Mouse (Mus musculus): ENCODE results near the gene Dnajc7. TPM values are rescaled to one million over a fixed set of nuclear protein-coding genes. Genes with fewer than 3 reads are reported as not detected.
"Not testable (repeated sequence)": the region's sequence is repeated elsewhere in the genome, so short reads cannot be mapped to it uniquely, and the experiment has no call there.

The Dnajc7 gene
- polyA plus RNA-seq, 1 experiment from 2014 or later = 277 TPM

DNA sequence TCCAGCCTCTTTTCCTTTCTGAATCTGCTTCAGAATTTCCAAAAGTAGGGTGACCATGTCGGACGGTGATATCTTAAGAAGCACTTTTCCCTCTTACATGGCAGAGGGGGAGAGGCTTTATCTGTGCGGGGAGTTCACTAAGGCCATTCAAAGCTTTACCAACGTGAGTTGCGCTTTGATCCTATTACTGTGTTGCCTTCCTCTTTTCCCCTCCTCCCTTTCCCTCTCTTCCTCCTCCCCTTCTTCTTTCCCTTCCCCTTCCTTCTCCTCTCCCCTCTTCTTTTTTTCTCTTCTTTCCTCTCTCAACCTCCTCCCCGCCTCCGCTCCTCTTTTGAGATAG, 74.3 kb downstream of the Dnajc7 start:
- ATAC-seq (ENCODE audit: insufficient number of reproducible peaks, insufficient read depth, low FRiP score, low TSS enrichment, low read depth) = no peak
- Histone ChIP-seq H3K27me3 (no peaks in the 10 kb centered on the region), H3K4me2 (peak overlapping the region; percentile 64), H3K27ac (peak overlapping the region; percentile 9; the same call in 1 of the 2 replicates), H3K9ac (peak overlapping the region; percentile 65), H3K9me3 (no peaks in the 10 kb centered on the region), H3K36me3 (no peaks in the 10 kb centered on the region), H3K4me1 (peaks cover 9% of the 10 kb centered on the region; the same call in 1 of the 2 replicates), H3K4me3 (peak overlapping the region; percentile 42)
- 26% methylated on average over 7 of the region's 7 CpGs for WGBS

DNA sequence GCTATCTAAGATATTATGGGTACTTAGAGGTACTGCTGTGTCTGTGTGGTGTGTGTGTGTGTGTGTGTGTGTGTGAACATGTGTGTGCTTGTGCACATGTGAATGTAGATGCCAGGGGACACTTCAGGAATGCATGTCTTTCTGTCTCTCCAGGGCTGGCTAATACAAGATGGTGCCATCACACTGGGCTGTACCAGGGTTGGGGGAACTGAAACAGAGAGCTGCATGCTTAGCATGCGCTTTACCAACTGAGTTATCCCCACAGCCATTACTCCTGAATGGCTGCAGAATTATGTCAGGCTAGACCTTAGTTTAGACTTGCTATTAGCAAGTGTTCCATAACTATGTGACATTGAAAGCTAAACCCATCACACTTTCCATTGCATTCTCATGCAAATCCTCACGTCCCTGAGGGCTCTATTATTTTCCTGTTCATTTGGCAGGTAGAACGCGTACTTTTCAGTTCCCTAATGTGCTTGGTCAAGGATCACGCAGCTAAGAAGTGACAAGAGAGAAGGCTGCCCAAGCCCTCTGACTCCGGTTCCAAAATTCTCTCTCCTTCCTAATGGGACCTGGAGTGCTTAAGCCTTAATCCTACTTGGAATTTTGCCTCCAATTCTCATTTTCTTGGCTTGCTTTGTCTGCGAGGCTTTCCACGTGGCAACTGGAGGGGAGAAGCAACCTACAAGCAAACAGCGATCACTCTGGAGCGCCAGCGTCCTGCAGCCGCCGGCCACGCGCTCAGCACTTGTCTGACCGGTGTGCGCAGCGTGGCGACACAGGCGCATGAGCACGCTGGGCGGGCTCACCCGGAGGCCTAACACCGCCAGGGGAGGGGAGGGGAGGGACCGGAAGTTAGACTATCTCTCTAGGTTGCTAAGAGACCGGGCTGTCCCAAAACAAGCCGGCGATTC, 74.9 kb downstream of the Dnajc7 start, which contains the start of gene Ttc25:
Gene Ttc25 (plus strand): TSS at position 776 of the 914 bp plus-strand sequence.
- WGBS = 4% methylated on average over 28 of the region's 28 CpGs
- peak; percentile 91 for ATAC-seq (ENCODE audit: insufficient number of reproducible peaks, insufficient read depth, low FRiP score, low TSS enrichment, low read depth)
- Histone ChIP-seq H3K27me3 (no peaks in the 10 kb centered on the region), H3K4me2 (peak within 1 kb of the TSS; percentile 64), H3K4me1 (peaks cover 9% of the 10 kb centered on the region; the same call in 1 of the 2 replicates), H3K9me3 (no peaks in the 10 kb centered on the region), H3K36me3 (no peaks in the 10 kb centered on the region), H3K27ac (peak within 1 kb of the TSS; percentile 9; the same call in 1 of the 2 replicates), H3K9ac (peak within 1 kb of the TSS; percentile 65), H3K4me3 (peak within 1 kb of the TSS; percentile 42)

- Histone ChIP-seq H3K4me3 (no peak overlapping the region), H3K9ac (no peak overlapping the region), H3K9me3 (no peaks in the 10 kb centered on the region), H3K27ac (no peak overlapping the region), H3K27me3 (no peaks in the 10 kb centered on the region), H3K4me1 (peaks cover 9% of the 10 kb centered on the region; the same call in 1 of the 2 replicates), H3K36me3 (no peaks in the 10 kb centered on the region), H3K4me2 (no peak overlapping the region)
- ATAC-seq (ENCODE audit: insufficient number of reproducible peaks, insufficient read depth, low FRiP score, low TSS enrichment, low read depth) = no peak
- 80% methylated on average over 2 of the region's 2 CpGs for WGBS
Measured at GRCm38 (mm10) chr11:100541577-100541976, 78.4 kb downstream of the Dnajc7 start.

DNA sequence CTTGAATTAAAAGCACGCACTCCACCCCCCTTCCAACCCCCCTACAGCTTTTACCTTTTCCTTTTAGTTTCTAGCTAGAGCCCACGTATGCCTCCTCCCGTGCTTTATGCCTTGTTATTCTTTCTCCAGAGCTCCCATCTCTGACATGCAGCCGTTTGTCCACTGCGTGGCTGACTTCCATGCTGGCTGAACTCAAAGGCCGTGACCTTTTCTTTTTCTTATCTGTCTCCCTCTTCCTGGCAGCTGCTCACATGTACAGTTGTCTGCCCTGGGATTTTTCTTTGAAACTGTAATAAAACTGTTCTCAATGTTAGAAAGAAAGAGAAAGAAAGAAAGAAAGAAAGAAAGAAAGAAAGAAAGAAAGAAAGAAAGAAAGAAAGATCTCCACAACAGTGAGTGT, 79.0 kb downstream of the Dnajc7 start:
- Histone ChIP-seq H3K27ac (no peak overlapping the region), H3K9me3 (no peaks in the 10 kb centered on the region), H3K9ac (no peak overlapping the region), H3K27me3 (no peaks in the 10 kb centered on the region), H3K36me3 (no peaks in the 10 kb centered on the region), H3K4me1 (peaks cover 7% of the 10 kb centered on the region; the same call in 1 of the 2 replicates), H3K4me3 (no peak overlapping the region), H3K4me2 (no peak overlapping the region)
- 55% methylated on average over 6 of the region's 6 CpGs for WGBS
- no peak for ATAC-seq (ENCODE audit: insufficient number of reproducible peaks, insufficient read depth, low FRiP score, low TSS enrichment, low read depth)

DNA sequence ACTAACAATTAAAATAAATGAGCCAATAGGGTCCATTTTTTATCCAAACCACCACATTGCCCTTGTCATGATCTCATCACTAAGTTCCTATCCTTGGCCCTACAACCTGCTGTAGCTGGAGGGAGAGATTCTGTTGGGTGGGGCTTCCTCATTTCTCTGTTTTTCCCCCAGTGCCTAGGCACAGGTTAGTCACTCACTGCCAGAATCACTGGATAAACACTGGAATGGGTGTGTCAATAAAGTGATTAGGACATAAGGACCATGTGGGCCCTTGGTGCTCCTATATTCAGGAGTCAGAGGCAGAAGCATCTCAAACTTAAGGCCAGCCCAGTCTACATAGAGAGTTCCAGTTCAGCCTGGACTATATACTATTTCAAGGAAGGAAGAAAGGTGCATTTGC, 83.5 kb downstream of the Dnajc7 start:
- no peak for ATAC-seq (ENCODE audit: insufficient number of reproducible peaks, insufficient read depth, low FRiP score, low TSS enrichment, low read depth)

GRCm38 (mm10) chr11:100535996-100536395, 84.0 kb downstream of the Dnajc7 start:
- H3K27me3 ChIP-seq = no peaks in the 10 kb centered on the region
- 86% methylated on average over 1 of the region's 1 CpGs for WGBS
- H3K36me3 ChIP-seq = no peaks in the 10 kb centered on the region
- H3K9ac ChIP-seq = no peak overlapping the region
- H3K4me2 ChIP-seq = no peak overlapping the region
- no peaks in the 10 kb centered on the region for H3K9me3 ChIP-seq
- H3K4me3 ChIP-seq = no peak overlapping the region
- no peaks in the 10 kb centered on the region for H3K4me1 ChIP-seq
- no peak for ATAC-seq (ENCODE audit: insufficient number of reproducible peaks, insufficient read depth, low FRiP score, low TSS enrichment, low read depth)
- H3K27ac ChIP-seq = no peak overlapping the region

More for the DNA sequence above, 83.5 kb downstream of the Dnajc7 start:
- H3K27me3 ChIP-seq = no peaks in the 10 kb centered on the region
- no peak overlapping the region for H3K27ac ChIP-seq
- no peak overlapping the region for H3K9ac ChIP-seq
- H3K4me1 ChIP-seq = no peaks in the 10 kb centered on the region
- H3K9me3 ChIP-seq = no peaks in the 10 kb centered on the region
- no peak overlapping the region for H3K4me3 ChIP-seq
- no peak overlapping the region for H3K4me2 ChIP-seq
- H3K36me3 ChIP-seq = no peaks in the 10 kb centered on the region

DNA sequence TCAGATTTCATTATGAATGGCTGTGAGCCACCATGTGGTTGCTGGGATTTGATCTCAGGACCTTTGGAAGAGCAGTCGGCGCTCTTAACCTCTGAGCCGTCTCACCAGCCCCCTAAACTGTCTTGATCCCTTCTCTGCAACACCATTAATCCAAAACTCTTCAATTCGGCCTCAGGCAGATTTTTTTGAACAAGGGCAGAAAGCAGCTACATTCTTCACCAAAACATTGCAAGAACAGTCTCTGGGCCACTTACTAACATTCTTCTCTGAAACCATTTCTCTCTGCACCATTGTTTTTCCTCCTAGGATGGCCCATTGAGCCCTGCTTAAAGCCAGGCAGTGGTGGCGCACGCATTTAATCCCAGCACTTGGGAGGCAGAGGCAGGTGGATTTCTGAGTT, 85.1 kb downstream of the Dnajc7 start:
- not testable (repeated sequence) for H3K9ac ChIP-seq; H3K9me3 ChIP-seq; H3K4me3 ChIP-seq; H3K4me2 ChIP-seq; ATAC-seq (ENCODE audit: insufficient number of reproducible peaks, insufficient read depth, low FRiP score, low TSS enrichment, low read depth); H3K4me1 ChIP-seq; H3K27me3 ChIP-seq; H3K36me3 ChIP-seq; H3K27ac ChIP-seq
- 72% methylated on average over 6 of the region's 6 CpGs for WGBS

DNA sequence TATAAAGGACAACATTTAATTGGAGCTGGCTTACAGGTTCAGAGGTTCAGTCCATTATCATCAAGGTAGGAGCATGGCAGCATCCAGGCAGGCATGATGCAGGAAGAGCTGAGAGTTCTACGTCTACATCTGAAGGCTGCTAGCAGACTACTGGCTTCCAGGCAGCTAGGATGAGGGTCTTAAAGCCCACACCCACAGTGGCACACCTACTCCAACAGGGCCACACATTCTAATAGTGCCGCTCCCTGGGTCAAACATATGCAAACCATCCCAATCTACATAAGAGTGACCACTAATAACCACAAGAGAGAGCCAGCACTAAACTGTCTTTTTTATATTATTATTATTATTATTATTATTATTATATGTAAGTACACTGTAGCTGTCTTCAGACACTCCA, 85.6 kb downstream of the Dnajc7 start:
- not testable (repeated sequence) for H3K4me3 ChIP-seq; H3K9me3 ChIP-seq; H3K27me3 ChIP-seq; H3K36me3 ChIP-seq; H3K27ac ChIP-seq; H3K4me1 ChIP-seq; ATAC-seq (ENCODE audit: insufficient number of reproducible peaks, insufficient read depth, low FRiP score, low TSS enrichment, low read depth); H3K4me2 ChIP-seq; H3K9ac ChIP-seq
- WGBS = 84% methylated on average over 2 of the region's 2 CpGs

DNA sequence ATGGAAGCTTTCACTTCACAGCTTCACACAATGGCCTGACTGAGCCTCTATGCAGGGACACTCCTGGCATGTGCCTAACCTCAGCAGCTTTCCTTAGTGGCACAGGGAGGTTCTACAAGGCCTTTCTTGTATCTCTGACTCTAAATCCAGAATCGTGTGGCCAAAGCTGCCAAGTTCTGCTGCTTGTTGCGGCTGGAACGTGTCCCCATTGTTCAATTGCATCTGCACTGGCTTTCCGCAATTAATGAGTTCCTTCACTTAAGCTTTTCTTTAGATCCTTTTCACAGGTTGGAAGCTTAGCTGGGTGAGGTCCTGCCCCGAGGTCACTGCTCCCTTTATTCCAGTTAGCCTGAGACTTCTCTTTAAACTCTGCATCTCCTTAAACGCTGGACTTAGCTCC, 86.1 kb downstream of the Dnajc7 start:
- ATAC-seq (ENCODE audit: insufficient number of reproducible peaks, insufficient read depth, low FRiP score, low TSS enrichment, low read depth) = no peak
- Histone ChIP-seq H3K36me3 (no peaks in the 10 kb centered on the region), H3K9ac (no peak overlapping the region)

More for the DNA sequence above, 86.1 kb downstream of the Dnajc7 start:
- Histone ChIP-seq H3K4me3 (no peak overlapping the region), H3K27ac (no peak overlapping the region), H3K9me3 (no peaks in the 10 kb centered on the region), H3K4me1 (no peaks in the 10 kb centered on the region), H3K27me3 (no peaks in the 10 kb centered on the region), H3K4me2 (no peak overlapping the region)
- 65% methylated on average over 6 of the region's 6 CpGs for WGBS

Other genes starting within 250 kb of the Dnajc7 start
- 104 TPM in 2 replicates for gene Jup, start 222.4 kb downstream of the Dnajc7 start, polyA plus RNA-seq (2015; fragmentation: Nextera tagmentation; extraction: Ambion mirVana)
- 52.2 and 57.2 TPM in 2 replicates for gene P3h4, start 205.3 kb downstream of the Dnajc7 start, polyA plus RNA-seq (2015; fragmentation: Nextera tagmentation; extraction: Ambion mirVana)
- gene Fkbp10, start 204.5 kb downstream of the Dnajc7 start, polyA plus RNA-seq (2015; fragmentation: Nextera tagmentation; extraction: Ambion mirVana) = 125 and 134 TPM in 2 replicates
- gene Nt5c3b, start 178.4 kb downstream of the Dnajc7 start, polyA plus RNA-seq (2015; fragmentation: Nextera tagmentation; extraction: Ambion mirVana) = 158 and 167 TPM in 2 replicates
- gene Klhl10, start 178.3 kb downstream of the Dnajc7 start, polyA plus RNA-seq (2015; fragmentation: Nextera tagmentation; extraction: Ambion mirVana) = 1.1 and 1.7 TPM in 2 replicates
- gene Klhl11, start 147.4 kb downstream of the Dnajc7 start, polyA plus RNA-seq (2015; fragmentation: Nextera tagmentation; extraction: Ambion mirVana) = 12.0 and 12.6 TPM in 2 replicates
- 138 and 141 TPM in 2 replicates for gene Acly, start 92.2 kb downstream of the Dnajc7 start, polyA plus RNA-seq (2015; fragmentation: Nextera tagmentation; extraction: Ambion mirVana)
- 0.66 and 0.80 TPM in 2 replicates for gene Ttc25, start 74.6 kb downstream of the Dnajc7 start, polyA plus RNA-seq (2015; fragmentation: Nextera tagmentation; extraction: Ambion mirVana)
- 28.0 and 31.4 TPM in 2 replicates for gene Cnp, start 45.3 kb downstream of the Dnajc7 start, polyA plus RNA-seq (2015; fragmentation: Nextera tagmentation; extraction: Ambion mirVana)
- 78.9 and 79.0 TPM in 2 replicates for gene Nkiras2, start 924 bp downstream of the Dnajc7 start, polyA plus RNA-seq (2015; fragmentation: Nextera tagmentation; extraction: Ambion mirVana)
- 1.7 and 2.3 TPM in 2 replicates for gene Zfp385c, start 72.3 kb upstream of the Dnajc7 start, polyA plus RNA-seq (2015; fragmentation: Nextera tagmentation; extraction: Ambion mirVana)
- 3.4 and 5.2 TPM in 2 replicates for gene Dhx58, start 84.1 kb upstream of the Dnajc7 start, polyA plus RNA-seq (2015; fragmentation: Nextera tagmentation; extraction: Ambion mirVana)
- gene Kat2a, start 92.3 kb upstream of the Dnajc7 start, polyA plus RNA-seq (2015; fragmentation: Nextera tagmentation; extraction: Ambion mirVana) = 54.9 and 61.0 TPM in 2 replicates
- gene Hspb9, start 93.7 kb upstream of the Dnajc7 start, polyA plus RNA-seq (2015; fragmentation: Nextera tagmentation; extraction: Ambion mirVana) = 0.39 TPM in 1 of 2 replicates, not detected in the other
- 21.0 and 28.5 TPM in 2 replicates for gene Rab5c, start 118.0 kb upstream of the Dnajc7 start, polyA plus RNA-seq (2015; fragmentation: Nextera tagmentation; extraction: Ambion mirVana)
- gene Kcnh4, start 139.8 kb upstream of the Dnajc7 start, polyA plus RNA-seq (2015; fragmentation: Nextera tagmentation; extraction: Ambion mirVana) = 0.08 and 0.14 TPM in 2 replicates
- gene Hcrt, start 142.8 kb upstream of the Dnajc7 start, polyA plus RNA-seq (2015; fragmentation: Nextera tagmentation; extraction: Ambion mirVana) = not detected in 2 replicates
- 6.3 and 7.0 TPM in 2 replicates for gene Ghdc, start 150.8 kb upstream of the Dnajc7 start, polyA plus RNA-seq (2015; fragmentation: Nextera tagmentation; extraction: Ambion mirVana)
- gene Stat5b, start 230.6 kb upstream of the Dnajc7 start, polyA plus RNA-seq (2015; fragmentation: Nextera tagmentation; extraction: Ambion mirVana) = 19.1 and 19.9 TPM in 2 replicates
- gene Stat5a, start 239.2 kb upstream of the Dnajc7 start, polyA plus RNA-seq (2015; fragmentation: Nextera tagmentation; extraction: Ambion mirVana) = 4.9 and 6.6 TPM in 2 replicates

Data from embryonic facial prominence, embryonic 13.5 days (tissue).